ENCODE assay signal across 8 mouse cellular contexts in genomic region chr10:71344579-71345143, GRCm38 (mm10). TPM values are rescaled to one million over a fixed set of nuclear protein-coding genes. Genes with fewer than 3 reads are reported as not detected.
A peak's percentile ranks its signal among the peaks of the same experiment; 100 is the strongest.
DNase-seq lines count a peak whose midpoint lies in the region; ATAC-seq and TF ChIP-seq lines count a peak whose summit lies in the region.

Gene Cisd1, minus strand, starts transcription at chr10:71344954.

- TF ChIP-seq CTCF in C2C12 (IDR thresholded peaks at IDR 0.05; ENCODE audit: control insufficient read depth, insufficient read depth, insufficient read length), result no peak
- TF ChIP-seq CTCF in brain, embryonic 14.5 days (IDR thresholded peaks at IDR 0.05; ENCODE audit: borderline replicate concordance, extremely low read depth, insufficient read depth, insufficient read length), result no peak
- TF ChIP-seq CTCF in kidney, postnatal 0 days (IDR thresholded peaks at IDR 0.05; ENCODE audit: low read depth), result no peak

- ATAC-seq in heart, embryonic 12.5 days (ENCODE audit: insufficient number of reproducible peaks, low FRiP score), result peak; percentile 85
- peak; percentile 71 for ATAC-seq in kidney, postnatal 0 days (replicated peaks; ENCODE audit: low FRiP score, low read depth)
- ATAC-seq in liver, embryonic 11.5 days (replicated peaks; ENCODE audit: low FRiP score), result peak; percentile 76
- peak; percentile 76 for ATAC-seq in stomach, embryonic 14.5 days (ENCODE audit: insufficient number of reproducible peaks, insufficient read depth, low FRiP score, low read depth)

- peak within 1 kb of the TSS; percentile 98 for H3ac ChIP-seq in C2C12 (ENCODE audit: control insufficient read depth, insufficient read length, low read depth)

- H3K36me3 ChIP-seq in C2C12 (ENCODE audit: control insufficient read depth, insufficient read depth), result peaks cover 4% of the 10 kb centered on the region
- peaks cover 21% of the 10 kb centered on the region for H3K36me3 ChIP-seq in erythroblast, embryonic 14.5 days (ENCODE audit: control insufficient read depth)
- H3K36me3 ChIP-seq in heart, embryonic 12.5 days, result no peaks in the 10 kb centered on the region; the same call in 1 of the 2 replicates
- H3K36me3 ChIP-seq in kidney, postnatal 0 days (ENCODE audit: insufficient read depth, low read length), result no peaks in the 10 kb centered on the region
- H3K36me3 ChIP-seq in liver, embryonic 11.5 days (ENCODE audit: control insufficient read depth, insufficient read depth, low read length), result no peaks in the 10 kb centered on the region; the same call in 1 of the 2 replicates
- no peaks in the 10 kb centered on the region for H3K36me3 ChIP-seq in stomach, embryonic 14.5 days (ENCODE audit: control insufficient read depth, insufficient read depth, low read length)

- DNase-seq in brain, embryonic 14.5 days (ENCODE audit: low read depth), result peak; percentile 99
- DNase-seq in kidney, postnatal 0 days (ENCODE audit: low spot score), result peak; percentile 95
- peak; percentile 93 for DNase-seq in liver, embryonic 11.5 days (ENCODE audit: low spot score)
- DNase-seq in naive thymus-derived CD4-positive, alpha-beta T cell, adult 2 months (ENCODE audit: low read depth), result peak; percentile 94

- under 1% methylated on average over 60 of the region's 60 CpGs for WGBS in heart, embryonic 12.5 days
- WGBS in kidney, postnatal 0 days, result under 1% methylated on average over 59 of the region's 60 CpGs
- WGBS in liver, embryonic 11.5 days, result under 1% methylated on average over 60 of the region's 60 CpGs
- WGBS in stomach, embryonic 14.5 days, result under 1% methylated on average over 60 of the region's 60 CpGs

- H3K4me3 ChIP-seq in C2C12 (ENCODE audit: insufficient read depth, poor library complexity, severe bottlenecking), result peak within 1 kb of the TSS; percentile 79
- H3K4me3 ChIP-seq in erythroblast, embryonic 14.5 days (replicated peaks), result peak within 1 kb of the TSS; percentile 72
- H3K4me3 ChIP-seq in heart, embryonic 12.5 days, result peak within 1 kb of the TSS; percentile 72
- peak within 1 kb of the TSS; percentile 76 for H3K4me3 ChIP-seq in kidney, postnatal 0 days (replicated peaks; ENCODE audit: low read depth, low read length)
- peak within 1 kb of the TSS; percentile 73 for H3K4me3 ChIP-seq in liver, embryonic 11.5 days (ENCODE audit: low read depth, low read length)
- H3K4me3 ChIP-seq in stomach, embryonic 14.5 days (ENCODE audit: low read depth, low read length), result peak within 1 kb of the TSS; percentile 65

- no peaks in the 10 kb centered on the region for H3K9me3 ChIP-seq in erythroblast, embryonic 14.5 days (ENCODE audit: control insufficient read depth, low read length)
- H3K9me3 ChIP-seq in heart, embryonic 12.5 days (replicated peaks), result no peaks in the 10 kb centered on the region
- H3K9me3 ChIP-seq in kidney, postnatal 0 days (replicated peaks; ENCODE audit: low read length), result no peaks in the 10 kb centered on the region
- H3K9me3 ChIP-seq in liver, embryonic 11.5 days (ENCODE audit: control insufficient read depth, low read length), result no peaks in the 10 kb centered on the region
- no peaks in the 10 kb centered on the region for H3K9me3 ChIP-seq in stomach, embryonic 14.5 days (ENCODE audit: control insufficient read depth, low read depth, low read length)

- peak; percentile 74 for TF ChIP-seq POLR2A in brain, embryonic 14.5 days (IDR thresholded peaks at IDR 0.05; ENCODE audit: borderline replicate concordance, extremely low read depth, insufficient read depth, insufficient read length, poor library complexity, severe bottlenecking)

- H3K9ac ChIP-seq in heart, embryonic 12.5 days, result peak within 1 kb of the TSS; percentile 80
- peak within 1 kb of the TSS; percentile 83 for H3K9ac ChIP-seq in kidney, postnatal 0 days (ENCODE audit: low read depth, low read length)
- peak within 1 kb of the TSS; percentile 81 for H3K9ac ChIP-seq in liver, embryonic 11.5 days (ENCODE audit: low read depth, low read length)
- peak within 1 kb of the TSS; percentile 60 for H3K9ac ChIP-seq in stomach, embryonic 14.5 days (replicated peaks; ENCODE audit: low read depth, low read length)

- peaks cover 44% of the 10 kb centered on the region for H3K79me3 ChIP-seq in C2C12 (ENCODE audit: low read depth)

- H3K27ac ChIP-seq in heart, embryonic 12.5 days (ENCODE audit: poor library complexity, severe bottlenecking), result peak within 1 kb of the TSS; percentile 68; the same call in 1 of the 2 replicates
- H3K27ac ChIP-seq in kidney, postnatal 0 days, result peak within 1 kb of the TSS; percentile 75
- H3K27ac ChIP-seq in liver, embryonic 11.5 days (ENCODE audit: low read depth, low read length), result peak within 1 kb of the TSS; percentile 57
- peak within 1 kb of the TSS; percentile 36; the same call in 1 of the 2 replicates for H3K27ac ChIP-seq in stomach, embryonic 14.5 days (ENCODE audit: low read length)

- H3K79me2 ChIP-seq in C2C12 (ENCODE audit: control insufficient read depth, insufficient read depth), result peaks cover 69% of the 10 kb centered on the region

- no peaks in the 10 kb centered on the region for H3K27me3 ChIP-seq in C2C12 (ENCODE audit: control insufficient read depth, insufficient read depth, insufficient read length)
- H3K27me3 ChIP-seq in erythroblast, embryonic 14.5 days (ENCODE audit: control insufficient read depth), result no peaks in the 10 kb centered on the region
- no peaks in the 10 kb centered on the region for H3K27me3 ChIP-seq in heart, embryonic 12.5 days (replicated peaks)
- no peaks in the 10 kb centered on the region for H3K27me3 ChIP-seq in kidney, postnatal 0 days (ENCODE audit: insufficient read depth, low read length)
- H3K27me3 ChIP-seq in liver, embryonic 11.5 days (replicated peaks; ENCODE audit: control insufficient read depth, insufficient read depth, low read length), result no peaks in the 10 kb centered on the region
- H3K27me3 ChIP-seq in stomach, embryonic 14.5 days (ENCODE audit: control insufficient read depth, insufficient read depth, low read length), result no peaks in the 10 kb centered on the region

- peaks cover 73% of the 10 kb centered on the region for H3K4me1 ChIP-seq in erythroblast, embryonic 14.5 days (ENCODE audit: control insufficient read depth)
- peaks cover 28% of the 10 kb centered on the region for H3K4me1 ChIP-seq in heart, embryonic 12.5 days (replicated peaks)
- peaks cover 16% of the 10 kb centered on the region for H3K4me1 ChIP-seq in kidney, postnatal 0 days (replicated peaks; ENCODE audit: insufficient read depth, low read length)
- peaks cover 33% of the 10 kb centered on the region for H3K4me1 ChIP-seq in liver, embryonic 11.5 days (replicated peaks; ENCODE audit: control insufficient read depth, insufficient read depth, low read length)
- H3K4me1 ChIP-seq in stomach, embryonic 14.5 days (ENCODE audit: control insufficient read depth, insufficient read depth, low read length), result peaks cover 10% of the 10 kb centered on the region; the same call in 1 of the 2 replicates

- peak within 1 kb of the TSS; percentile 80 for H3K4me2 ChIP-seq in heart, embryonic 12.5 days
- H3K4me2 ChIP-seq in kidney, postnatal 0 days (ENCODE audit: low read length), result peak within 1 kb of the TSS; percentile 88
- H3K4me2 ChIP-seq in liver, embryonic 11.5 days, result peak within 1 kb of the TSS; percentile 72
- H3K4me2 ChIP-seq in stomach, embryonic 14.5 days (replicated peaks; ENCODE audit: low read depth, low read length), result peak within 1 kb of the TSS; percentile 81

TF ChIP-seq in C2C12, 6 proteins besides CTCF, POLR2A, EP300 and RAD21:
- TF ChIP-seq FOSL1 (IDR thresholded peaks at IDR 0.05; ENCODE audit: insufficient read depth, low read length, poor library complexity, severe bottlenecking) (no peak), MYOD1 (IDR thresholded peaks at IDR 0.05; ENCODE audit: control insufficient read depth, insufficient read length, low read depth) (no peak), MAX (IDR thresholded peaks at IDR 0.05) (peak; percentile 88), MYOG (IDR thresholded peaks at IDR 0.05; ENCODE audit: control insufficient read depth, extremely low read depth, insufficient read length) (no peak), CEBPB (IDR thresholded peaks at IDR 0.05; ENCODE audit: low read depth) (no peak)
TF ChIP-seq in C2C12: peak in this region for 1.

RNA-seq across cellular contexts. Expression of gene Cisd1, which starts in this region (rescaled TPM):
- 132 TPM for polyA plus RNA-seq in C2C12 (2012; fragmentation: generic; extraction: Trizol)
- 98.2 and 110 TPM in 2 replicates for polyA plus RNA-seq in brain, embryonic 14.5 days (2012; rRNA removed)
- polyA plus RNA-seq in erythroblast, embryonic 14.5 days (2012), result 3.8 and 4.3 TPM in 2 replicates
- polyA plus RNA-seq in heart, embryonic 12.5 days (2016; fragmentation: Nextera tagmentation; extraction: Ambion mirVana), result 165 and 170 TPM in 2 replicates
- 300 and 305 TPM in 2 replicates for polyA plus RNA-seq in kidney, postnatal 0 days (2015; fragmentation: Nextera tagmentation; extraction: Ambion mirVana)
- 129 TPM in 2 replicates for polyA plus RNA-seq in liver, embryonic 11.5 days (2014; fragmentation: Nextera tagmentation; extraction: Ambion mirVana)
- 90.4 and 94.1 TPM in 2 replicates for polyA plus RNA-seq in stomach, embryonic 14.5 days (2014; fragmentation: Nextera tagmentation; extraction: Ambion mirVana)

Comparison
In these comparisons a context has a peak if more than half of its experiments do, and no peak if none do; other contexts are left out.
1. Peak in every context shown above with its lines: DNase-seq, ATAC-seq, H3K4me3 ChIP-seq and H3K27ac ChIP-seq.
2. RNA of gene Cisd1 (polyA plus RNA-seq): 300 to 305 TPM in kidney, postnatal 0 days, 165 to 170 TPM in heart, embryonic 12.5 days, 132 TPM in C2C12 (single experiment), 129 TPM in liver, embryonic 11.5 days, 98.2 to 110 TPM in brain, embryonic 14.5 days and 90.4 to 94.1 TPM in stomach, embryonic 14.5 days; 3.8 to 4.3 TPM in erythroblast, embryonic 14.5 days; every median in the first group is over 10 times any median in the second.